Mouse (Mus musculus) lung, adult 2 months (tissue): ENCODE data around the gene Cox17.

Source experiments
- CTCF ChIP-seq: fragments of 200-500 bp; IDR thresholded peaks from 2 replicates; pipeline ENCODE4 v1.5.1; 2011; ENCODE audit warnings: mild to moderate bottlenecking, low read length, control low read depth; ENCODE audit not compliant: insufficient read depth
- POLR2A ChIP-seq: fragments of 200-500 bp; IDR thresholded peaks from 2 replicates; pipeline ENCODE4 v1.6.1; 2011; ENCODE audit warnings: low read depth, mild to moderate bottlenecking, control low read depth, low read length, borderline replicate concordance; ENCODE audit errors: extremely low read depth

DNA sequence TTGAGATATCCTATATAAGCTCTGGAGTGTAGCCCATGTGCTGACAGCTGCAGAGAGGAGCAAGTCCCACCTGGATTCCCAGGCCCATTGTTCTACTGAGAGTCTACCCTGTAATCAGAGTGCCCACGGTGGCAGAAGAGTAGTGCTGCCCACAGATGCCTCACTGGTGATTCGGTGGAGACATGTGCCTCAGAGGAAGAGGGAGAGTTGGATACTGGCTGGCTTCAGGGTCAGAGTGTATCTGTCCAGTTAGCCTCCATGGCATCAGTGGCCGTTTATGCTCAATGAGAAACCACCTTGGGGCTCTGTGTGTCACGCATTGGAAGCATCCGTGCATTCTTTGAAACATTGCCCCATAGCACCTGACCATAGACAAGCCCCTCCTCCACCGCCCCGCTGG lies 16.9 kb downstream of the Cox17 start:
- TF ChIP-seq POLR2A (no peak), CTCF (no peak)
